Mouse (Mus musculus) cerebellum, adult 2 months (tissue): ENCODE data around the gene Arhgef3. TPM values are rescaled to one million over a fixed set of nuclear protein-coding genes. Genes with fewer than 3 reads are reported as not detected.
"Not testable (repeated sequence)": the region's sequence is repeated elsewhere in the genome, so short reads cannot be mapped to it uniquely, and the experiment has no call there.

Source experiments
- DNase-seq, 2 experiments: peaks; one replicate each; pipeline ENCODE4 v3.0.0; 2021
- H3K27ac ChIP-seq: fragments of 200-500 bp; 2 replicates; pipeline ENCODE4 v1.5.1; 2012; ENCODE audit warnings: low read length, control low read depth, inconsistent platforms; ENCODE audit not compliant: insufficient read depth
- H3K27me3 ChIP-seq: fragments of 200-500 bp; 2 replicates; pipeline ENCODE4 v1.6.1; 2012; ENCODE audit warnings: inconsistent platforms, mild to moderate bottlenecking, low read length, moderate library complexity; ENCODE audit not compliant: control insufficient read depth, insufficient read depth
- H3K4me1 ChIP-seq: fragments of 200-500 bp; 2 replicates; pipeline ENCODE4 v1.6.1; 2011; ENCODE audit warnings: low read length; ENCODE audit not compliant: control insufficient read depth, insufficient read depth
- H3K4me3 ChIP-seq: fragments of 200-500 bp; replicated peaks from 2 replicates; pipeline ENCODE3; 2011; ENCODE audit warnings: mild to moderate bottlenecking, low read depth, low read length, control low read depth; ENCODE audit not compliant: insufficient read depth
- CTCF ChIP-seq: fragments of 200-500 bp; IDR thresholded peaks from 2 replicates; pipeline ENCODE4 v1.5.1; 2011; ENCODE audit warnings: low read depth, mild to moderate bottlenecking, control low read depth, low read length, moderate library complexity, borderline replicate concordance; ENCODE audit not compliant: insufficient read depth
- POLR2A ChIP-seq: fragments of 200-500 bp; IDR thresholded peaks from 2 replicates; pipeline ENCODE4 v1.6.1; 2011; ENCODE audit warnings: low read length, control low read depth, borderline replicate concordance; ENCODE audit not compliant: insufficient read depth
- WGBS: fragments of 180-500 bp; shearing (Covaris S2); methylation state at CpG from one replicate; pipeline ENCODE4 v1.1.7; 2018; 5-methylcytosine and 5-hydroxymethylcytosine counted together
- polyA plus RNA-seq: library from polyadenylated mRNA; depleted of rRNA; stranded (reverse); fragments of >200 nt; gene quantifications from 2 replicates; pipeline ENCODE4 v1.2.3, GENCODE M21; 2012

Gene Arhgef3
- polyA plus RNA-seq, 1 experiment, result 54.8 TPM

- Histone ChIP-seq H3K4me1 (peaks cover 21% of the 10 kb centered on the region), H3K27me3 (no peaks in the 10 kb centered on the region), H3K4me3 (no peak overlapping the region), H3K27ac (no peak overlapping the region; the same call in 1 of the 2 replicates)
- 81% methylated on average over 3 of the region's 3 CpGs for WGBS
- TF ChIP-seq POLR2A (no peak), CTCF (no peak)
- no peak for DNase-seq
Measured at GRCm38 (mm10) chr14:27239551-27240091, 124.9 kb downstream of the Arhgef3 start.

- TF ChIP-seq POLR2A, result no peak
- Histone ChIP-seq H3K27me3 (no peaks in the 10 kb centered on the region), H3K4me1 (peaks cover 23% of the 10 kb centered on the region), H3K4me3 (no peak overlapping the region), H3K27ac (no peak overlapping the region)
- DNase-seq, result no peak
- WGBS, result 60% methylated on average over 8 of the region's 8 CpGs
Measured at GRCm38 (mm10) chr14:27242253-27242652, 127.6 kb downstream of the Arhgef3 start.

GRCm38 (mm10) chr14:27242769-27243168 is 128.1 kb downstream of the Arhgef3 start:
- Histone ChIP-seq H3K4me3 (no peak overlapping the region), H3K27ac (no peak overlapping the region), H3K27me3 (no peaks in the 10 kb centered on the region), H3K4me1 (peaks cover 18% of the 10 kb centered on the region)
- no peak for DNase-seq
- TF ChIP-seq CTCF, result no peak
- 65% methylated on average over 2 of the region's 2 CpGs for WGBS

GRCm38 (mm10) chr14:27243585-27243984 is 128.9 kb downstream of the Arhgef3 start:
- Histone ChIP-seq H3K27ac (peak overlapping the region; percentile 80), H3K4me1 (peaks cover 18% of the 10 kb centered on the region), H3K4me3 (no peak overlapping the region), H3K27me3 (no peaks in the 10 kb centered on the region)
- TF ChIP-seq CTCF (no peak), POLR2A (no peak)
- WGBS, result 27% methylated on average over 5 of the region's 5 CpGs
- peak in 1 of 2 experiments; percentile 46 for DNase-seq

- H3K4me1 ChIP-seq, result peaks cover 18% of the 10 kb centered on the region
- TF ChIP-seq POLR2A (no peak), CTCF (no peak)
- H3K4me3 ChIP-seq, result no peak overlapping the region
- 83% methylated on average over 3 of the region's 3 CpGs for WGBS
- no peaks in the 10 kb centered on the region for H3K27me3 ChIP-seq
- DNase-seq, result no peak
- no peak overlapping the region; the same call in 1 of the 2 replicates for H3K27ac ChIP-seq
Measured at GRCm38 (mm10) chr14:27244898-27245297, 130.2 kb downstream of the Arhgef3 start.

- TF ChIP-seq POLR2A, result no peak
- no peak for TF ChIP-seq CTCF
- peaks cover 18% of the 10 kb centered on the region for H3K4me1 ChIP-seq
- 41% methylated on average over 5 of the region's 5 CpGs for WGBS
- H3K27me3 ChIP-seq, result no peaks in the 10 kb centered on the region
- H3K27ac ChIP-seq, result peak overlapping the region; percentile 81; the same call in 1 of the 2 replicates
- H3K4me3 ChIP-seq, result no peak overlapping the region
- DNase-seq, result peak; percentile 56 to 73
Measured at GRCm38 (mm10) chr14:27246424-27246823, 131.7 kb downstream of the Arhgef3 start.

GRCm38 (mm10) chr14:27246948-27247347 is 132.2 kb downstream of the Arhgef3 start:
- WGBS, result 92% methylated on average over 10 of the region's 10 CpGs
- Histone ChIP-seq H3K27ac (peak overlapping the region; percentile 81; the same call in 1 of the 2 replicates), H3K4me1 (peaks cover 18% of the 10 kb centered on the region)
- not testable (repeated sequence) for H3K27me3 ChIP-seq, DNase-seq, H3K4me3 ChIP-seq

GRCm38 (mm10) chr14:27249121-27249520 is 134.4 kb downstream of the Arhgef3 start:
- Histone ChIP-seq H3K27ac (no peak overlapping the region), H3K27me3 (no peaks in the 10 kb centered on the region), H3K4me3 (no peak overlapping the region), H3K4me1 (peaks cover 4% of the 10 kb centered on the region)
- no peak for DNase-seq
- no peak for TF ChIP-seq CTCF
- no peak for TF ChIP-seq POLR2A
- WGBS, result 16% methylated on average over 1 of the region's 1 CpGs
